Mouse (Mus musculus): ENCODE measurements around the gene Cnksr1. TPM values are rescaled to one million over a fixed set of nuclear protein-coding genes. Genes with fewer than 3 reads are reported as not detected.
A peak's percentile ranks its signal among the peaks of the same experiment; 100 is the strongest.

Gene Cnksr1
- polyA plus RNA-seq, 1 experiment from 2014 or later = 2.0 TPM

DNA sequence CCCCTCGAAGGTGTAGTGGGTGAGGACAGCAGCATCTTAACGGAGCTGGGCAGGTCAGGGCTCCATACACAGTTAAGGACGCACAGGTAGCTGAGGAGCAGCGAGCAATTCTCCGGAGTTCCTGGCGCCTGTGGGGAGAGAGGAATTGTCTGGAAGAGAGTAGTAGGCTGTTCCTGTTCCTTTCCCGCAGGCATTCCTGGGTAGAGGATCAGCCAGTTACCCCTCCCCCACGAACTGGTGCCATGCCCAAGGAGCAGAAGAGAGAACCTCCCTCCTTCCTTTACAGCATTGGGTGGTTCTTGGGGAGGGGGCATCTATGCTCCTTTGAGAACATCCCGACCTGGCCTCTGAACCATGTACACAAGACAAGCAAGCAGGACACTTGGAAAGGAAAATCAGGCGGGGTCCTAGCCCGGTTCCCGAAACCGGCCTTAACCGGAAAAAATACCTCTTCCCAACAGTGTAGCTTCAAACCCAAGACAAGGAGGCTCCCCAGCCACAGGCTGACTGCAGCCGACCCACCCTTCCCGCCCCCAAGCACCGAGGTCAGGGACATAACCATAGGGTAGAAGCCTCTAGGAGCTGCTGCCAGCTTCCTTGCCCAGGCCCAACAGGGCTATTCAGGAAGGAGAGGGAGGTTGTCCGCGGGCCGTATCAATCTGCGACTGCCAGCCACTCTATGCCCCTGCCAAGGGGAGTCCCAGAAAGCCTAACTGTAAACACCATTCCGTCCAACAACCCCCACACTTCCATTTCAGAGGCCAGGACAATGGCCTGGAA lies 14.1 kb upstream of the Cnksr1 start:
- Histone ChIP-seq H3K4me2 (peak overlapping the region; percentile 93), H3K27me3 (peaks cover 81% of the 10 kb centered on the region), H3K27ac (no peak overlapping the region), H3K4me1 (replicated peaks) (peaks cover 62% of the 10 kb centered on the region), H3K9ac (replicated peaks) (peak overlapping the region; percentile 60; the same call in 1 of the 2 replicates), H3K9me3 (no peaks in the 10 kb centered on the region), H3K4me3 (replicated peaks) (peak overlapping the region; percentile 56), H3K36me3 (no peaks in the 10 kb centered on the region)
- no peak for ATAC-seq (ENCODE audit: insufficient number of reproducible peaks, insufficient read depth, low FRiP score, low TSS enrichment, low read depth)
- WGBS = 7% methylated on average over 22 of the region's 22 CpGs

DNA sequence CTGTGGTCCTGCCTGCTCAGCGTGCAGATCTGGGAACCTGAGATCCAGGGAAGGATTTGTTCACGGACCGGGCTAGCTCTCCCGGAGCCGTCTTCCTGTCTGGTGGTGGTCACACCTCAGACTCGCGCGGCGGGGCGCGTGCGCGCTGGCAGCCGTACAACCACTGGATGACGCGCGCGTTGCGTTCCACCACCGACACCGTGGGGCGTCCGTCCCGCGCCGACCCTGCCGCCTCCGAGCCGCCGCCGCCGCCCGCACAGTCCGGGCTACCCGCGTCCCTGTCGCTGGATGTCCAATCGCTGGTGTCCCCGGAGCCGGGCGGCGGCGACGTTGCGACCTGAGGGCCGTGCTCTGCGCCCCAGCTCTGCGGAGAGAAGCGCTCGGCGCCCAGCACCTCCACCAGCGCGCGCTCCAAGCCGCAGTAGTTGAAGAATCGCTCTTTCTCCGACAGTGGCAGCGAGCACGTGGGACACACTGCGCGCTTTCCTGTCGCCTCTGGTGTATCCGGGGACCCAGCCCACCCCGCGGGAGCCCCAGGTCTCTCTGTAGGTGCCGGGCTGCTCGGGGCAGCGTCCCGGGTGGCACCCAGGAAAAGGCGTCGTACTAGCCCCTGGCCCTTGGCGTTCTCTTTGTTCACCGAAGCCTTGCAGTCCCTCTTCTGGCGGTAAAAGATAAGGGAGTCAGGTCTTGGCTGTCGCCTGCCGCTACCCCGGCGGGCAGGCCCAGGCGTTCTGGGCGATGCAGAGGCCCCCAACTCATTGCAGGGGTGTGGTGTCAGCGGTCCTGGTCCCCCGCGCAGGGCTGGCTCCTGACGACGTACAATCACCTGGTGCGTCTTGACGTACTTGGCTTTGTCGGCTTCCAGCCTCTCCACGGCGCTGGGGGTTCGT lies 13.3 kb upstream of the Cnksr1 start:
- peak overlapping the region; percentile 93 for H3K4me2 ChIP-seq
- H3K36me3 ChIP-seq = no peaks in the 10 kb centered on the region
- H3K4me1 ChIP-seq (replicated peaks) = peaks cover 57% of the 10 kb centered on the region
- H3K27me3 ChIP-seq = peaks cover 87% of the 10 kb centered on the region
- no peak for ATAC-seq (ENCODE audit: insufficient number of reproducible peaks, insufficient read depth, low FRiP score, low TSS enrichment, low read depth)
- H3K9ac ChIP-seq (replicated peaks) = peak overlapping the region; percentile 60
- 1% methylated on average over 89 of the region's 91 CpGs for WGBS
- H3K27ac ChIP-seq = no peak overlapping the region
- H3K4me3 ChIP-seq (replicated peaks) = peak overlapping the region; percentile 56
- H3K9me3 ChIP-seq = no peaks in the 10 kb centered on the region

DNA sequence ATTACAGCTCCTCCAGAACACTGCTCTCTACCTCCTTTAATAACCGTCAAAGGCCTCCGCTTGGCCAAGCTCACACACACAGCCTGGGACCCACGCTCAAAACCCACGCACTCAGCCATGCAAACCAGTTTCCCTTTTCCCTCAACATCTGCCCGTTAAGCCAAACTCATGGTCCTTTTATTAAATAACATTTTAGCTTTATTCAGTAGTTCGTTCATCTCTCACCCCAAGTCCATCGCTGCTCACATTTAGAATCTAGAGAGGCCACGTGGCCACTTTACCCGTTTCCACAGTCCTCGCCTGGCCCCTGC lies 12.7 kb upstream of the Cnksr1 start:
- peak overlapping the region; percentile 93 for H3K4me2 ChIP-seq
- WGBS = 10% methylated on average over 10 of the region's 10 CpGs
- ATAC-seq (ENCODE audit: insufficient number of reproducible peaks, insufficient read depth, low FRiP score, low TSS enrichment, low read depth) = no peak
- peaks cover 56% of the 10 kb centered on the region for H3K4me1 ChIP-seq (replicated peaks)
- H3K27ac ChIP-seq = no peak overlapping the region
- H3K9ac ChIP-seq (replicated peaks) = peak overlapping the region; percentile 60
- no peaks in the 10 kb centered on the region for H3K36me3 ChIP-seq
- H3K4me3 ChIP-seq (replicated peaks) = peak overlapping the region; percentile 56
- peaks cover 92% of the 10 kb centered on the region for H3K27me3 ChIP-seq
- H3K9me3 ChIP-seq = no peaks in the 10 kb centered on the region

DNA sequence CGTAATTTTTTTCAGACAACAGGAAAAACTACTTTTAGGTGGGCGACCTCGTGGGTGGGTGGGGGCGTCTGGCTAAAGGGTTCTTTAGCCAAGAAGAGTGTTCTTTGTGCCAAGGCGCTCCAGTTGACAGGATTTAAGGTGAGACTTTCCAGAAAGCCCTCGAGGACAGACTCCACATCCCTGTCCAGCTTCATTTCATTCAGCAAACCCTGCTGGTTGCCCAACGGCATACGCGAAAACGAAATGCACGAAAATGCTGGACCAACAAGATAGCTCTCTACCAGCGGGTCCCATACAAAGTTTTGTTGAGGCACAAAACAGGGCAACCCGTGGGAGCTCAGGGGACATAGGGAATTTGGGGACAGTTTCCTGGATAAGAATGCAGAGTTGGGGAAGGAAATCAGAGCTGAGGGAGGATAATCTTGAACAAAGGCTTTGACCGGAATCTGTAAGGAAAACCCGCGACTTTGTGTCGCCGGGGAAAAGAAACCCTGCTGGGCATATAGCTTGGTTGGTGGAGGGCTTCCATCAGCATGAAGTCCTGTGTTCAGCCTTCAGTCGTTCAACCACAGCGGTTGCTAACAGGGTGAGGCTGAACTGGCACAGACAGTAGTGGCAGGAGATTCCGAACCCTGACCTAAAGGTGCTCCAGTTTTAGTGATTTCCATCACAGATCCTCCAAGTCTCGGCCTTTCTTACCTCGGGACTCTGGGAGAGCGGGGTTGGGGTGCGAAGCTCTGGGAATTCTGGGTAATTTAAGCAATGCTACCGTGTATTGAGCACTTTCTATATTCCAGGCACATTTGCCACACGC lies 12.1 kb upstream of the Cnksr1 start:
- WGBS = 7% methylated on average over 27 of the region's 27 CpGs
- H3K9ac ChIP-seq (replicated peaks) = no peak overlapping the region
- peak overlapping the region; percentile 56 for H3K4me3 ChIP-seq (replicated peaks)
- no peak overlapping the region for H3K27ac ChIP-seq
- H3K27me3 ChIP-seq = peaks cover 92% of the 10 kb centered on the region
- peak overlapping the region; percentile 93 for H3K4me2 ChIP-seq
- ATAC-seq (ENCODE audit: insufficient number of reproducible peaks, insufficient read depth, low FRiP score, low TSS enrichment, low read depth) = no peak
- peaks cover 55% of the 10 kb centered on the region for H3K4me1 ChIP-seq (replicated peaks)
- no peaks in the 10 kb centered on the region for H3K9me3 ChIP-seq
- no peaks in the 10 kb centered on the region for H3K36me3 ChIP-seq

GRCm38 (mm10) chr4:134249651-134250050 lies 11.5 kb upstream of the Cnksr1 start:
- Histone ChIP-seq H3K27ac (no peak overlapping the region), H3K9me3 (no peaks in the 10 kb centered on the region), H3K4me3 (replicated peaks) (peak overlapping the region; percentile 32), H3K9ac (replicated peaks) (peak overlapping the region; percentile 42; the same call in 1 of the 2 replicates), H3K4me1 (replicated peaks) (peaks cover 54% of the 10 kb centered on the region), H3K27me3 (peaks cover 86% of the 10 kb centered on the region), H3K36me3 (no peaks in the 10 kb centered on the region), H3K4me2 (peak overlapping the region; percentile 93)
- WGBS = under 1% methylated on average over 30 of the region's 30 CpGs
- peak; percentile 57; the same call in 1 of the 2 replicates for ATAC-seq (ENCODE audit: insufficient number of reproducible peaks, insufficient read depth, low FRiP score, low TSS enrichment, low read depth)

DNA sequence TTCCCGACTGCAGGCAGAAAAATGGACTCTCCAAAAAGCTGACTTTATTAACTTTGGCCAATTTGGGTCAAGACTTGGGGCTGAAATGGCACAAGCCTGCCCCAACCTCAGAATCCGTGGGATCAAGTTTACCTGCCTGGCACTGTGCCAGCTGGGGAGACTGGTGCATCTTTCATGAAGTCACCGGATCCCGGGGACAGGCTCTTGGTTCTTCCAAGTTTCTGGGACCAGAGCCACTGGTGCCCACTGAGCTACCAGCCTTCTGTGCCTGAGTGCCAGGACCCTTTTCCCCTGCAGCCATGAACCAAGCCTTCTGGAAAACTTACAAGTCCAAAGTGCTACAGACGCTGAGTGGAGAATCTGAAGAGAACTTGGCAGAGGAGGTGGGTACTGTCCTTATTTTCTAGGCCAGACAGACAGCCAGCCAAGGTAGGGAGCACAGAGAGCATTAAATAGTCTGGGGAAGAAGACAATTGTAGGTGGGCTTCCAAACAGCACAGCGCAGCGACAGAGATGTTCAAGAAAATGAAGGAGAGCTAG lies 8.6 kb upstream of the Cnksr1 start, which contains the start of gene Gm30191:
TSS of gene Gm30191 (plus strand) at position 217 of the 540 bp plus-strand sequence.
- 78% methylated on average over 7 of the region's 7 CpGs for WGBS

GRCm38 (mm10) chr4:134246256-134246655 lies 8.1 kb upstream of the Cnksr1 start:
- WGBS = 49% methylated on average over 4 of the region's 4 CpGs
- H3K36me3 ChIP-seq = no peaks in the 10 kb centered on the region
- no peak overlapping the region for H3K9ac ChIP-seq (replicated peaks)
- peaks cover 53% of the 10 kb centered on the region for H3K27me3 ChIP-seq
- no peak overlapping the region for H3K4me3 ChIP-seq (replicated peaks)
- 0 out of 2 replicates have a peak overlapping the region, but pooled peaks have one; percentile 94 for H3K4me2 ChIP-seq
- peaks cover 27% of the 10 kb centered on the region for H3K4me1 ChIP-seq (replicated peaks)
- no peak overlapping the region for H3K27ac ChIP-seq
- no peak for ATAC-seq (ENCODE audit: insufficient number of reproducible peaks, insufficient read depth, low FRiP score, low TSS enrichment, low read depth)
- H3K9me3 ChIP-seq = no peaks in the 10 kb centered on the region

More for the DNA sequence above, 8.6 kb upstream of the Cnksr1 start, which contains the start of gene Gm30191:
- peak within 1 kb of the TSS; percentile 83 for H3K4me3 ChIP-seq (replicated peaks)
- no peaks in the 10 kb centered on the region for H3K36me3 ChIP-seq
- H3K4me2 ChIP-seq = peak within 1 kb of the TSS; percentile 94
- peaks cover 59% of the 10 kb centered on the region for H3K27me3 ChIP-seq
- peaks cover 32% of the 10 kb centered on the region for H3K4me1 ChIP-seq (replicated peaks)
- ATAC-seq (ENCODE audit: insufficient number of reproducible peaks, insufficient read depth, low FRiP score, low TSS enrichment, low read depth) = no peak
- no peaks in the 10 kb centered on the region for H3K9me3 ChIP-seq
- no peak within 1 kb of the TSS for H3K27ac ChIP-seq
- H3K9ac ChIP-seq (replicated peaks) = no peak within 1 kb of the TSS

DNA sequence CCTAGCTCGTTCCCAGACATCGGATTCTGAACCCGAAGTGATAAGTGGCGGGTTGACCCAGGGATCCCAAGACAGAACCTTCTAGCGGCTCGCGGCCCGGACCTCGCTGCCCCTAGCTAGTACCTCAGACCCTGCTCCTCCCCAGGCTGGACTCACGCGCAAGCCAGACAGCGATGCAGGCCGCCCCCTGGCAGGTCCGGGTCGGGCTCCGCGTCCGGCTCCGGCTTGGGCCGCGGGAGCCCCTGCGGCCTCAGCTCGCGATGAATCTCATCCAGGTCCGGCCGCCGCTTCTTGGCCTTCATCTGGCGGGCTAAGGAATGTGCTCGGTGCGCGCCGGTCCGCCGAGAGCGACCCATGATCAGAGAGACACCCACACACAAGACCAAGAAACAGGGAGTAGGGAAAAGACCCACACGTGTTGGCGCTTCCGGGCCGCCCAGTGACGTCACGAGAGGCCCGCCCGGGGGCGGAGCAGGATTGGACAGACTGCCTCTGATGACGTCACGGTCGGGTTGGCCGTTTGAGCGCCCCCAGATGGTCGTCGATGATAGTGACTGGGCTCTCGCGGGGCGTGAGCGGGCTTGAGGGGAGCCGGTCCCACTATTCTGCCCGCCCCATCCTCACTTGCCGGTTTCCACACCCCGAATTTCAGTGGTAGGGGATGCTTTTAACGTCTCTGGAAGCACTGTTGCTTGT lies 7.1 kb upstream of the Cnksr1 start, which contains the start of gene Zfp593:
TSS of gene Zfp593 (minus strand) at position 445 of the 696 bp plus-strand sequence.
- peak; percentile 28 for ATAC-seq (ENCODE audit: insufficient number of reproducible peaks, insufficient read depth, low FRiP score, low TSS enrichment, low read depth)

DNA sequence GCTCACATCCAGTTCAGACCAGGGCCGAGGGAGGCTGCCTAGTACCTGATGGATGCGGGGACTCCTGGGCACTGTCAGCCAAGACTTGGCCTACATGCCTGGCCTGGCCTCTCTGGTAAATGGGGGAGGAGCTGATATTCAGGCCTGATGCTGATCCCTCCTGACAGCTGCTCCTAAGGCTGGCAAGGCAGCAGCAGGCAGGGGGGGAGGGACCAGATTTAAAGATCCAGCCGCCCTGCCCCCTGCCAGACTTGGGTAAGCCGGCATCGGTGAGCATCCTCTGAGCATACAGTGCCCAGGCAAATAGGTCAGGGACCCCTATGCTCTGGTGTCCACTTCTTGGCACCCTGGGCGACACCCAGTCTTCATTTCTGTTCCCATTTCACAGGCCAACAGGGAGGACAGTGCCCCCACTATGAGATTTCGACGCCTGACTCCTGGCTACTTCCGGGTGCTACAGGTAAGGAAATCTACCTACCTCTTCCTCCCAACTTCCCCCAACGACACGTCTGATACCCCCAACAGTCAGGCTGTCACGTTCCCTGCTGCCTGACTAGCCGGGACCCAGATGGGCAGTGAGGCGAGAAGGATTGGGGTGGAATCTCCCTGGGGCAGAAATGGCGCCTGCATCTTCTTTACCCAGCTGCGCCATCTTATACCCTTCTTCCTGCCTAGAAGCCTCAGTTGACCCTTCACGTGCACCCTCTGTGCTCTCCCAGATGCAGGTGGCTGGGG lies 5.5 kb upstream of the Cnksr1 start, which contains the start of gene E130218I03Rik:
TSS of gene E130218I03Rik (plus strand) at position 147 of the 735 bp plus-strand sequence.
- WGBS = 93% methylated on average over 17 of the region's 17 CpGs
- Histone ChIP-seq H3K9ac (replicated peaks) (peak within 1 kb of the TSS; percentile 78; the same call in 1 of the 2 replicates), H3K4me2 (peak within 1 kb of the TSS; percentile 94), H3K36me3 (no peaks in the 10 kb centered on the region), H3K4me1 (replicated peaks) (peaks cover 15% of the 10 kb centered on the region), H3K9me3 (no peaks in the 10 kb centered on the region), H3K27ac (no peak within 1 kb of the TSS), H3K27me3 (peaks cover 32% of the 10 kb centered on the region), H3K4me3 (replicated peaks) (peak within 1 kb of the TSS; percentile 83)
- ATAC-seq (ENCODE audit: insufficient number of reproducible peaks, insufficient read depth, low FRiP score, low TSS enrichment, low read depth) = no peak

More for the DNA sequence above, 7.1 kb upstream of the Cnksr1 start, which contains the start of gene Zfp593:
- Histone ChIP-seq H3K9me3 (no peaks in the 10 kb centered on the region), H3K27me3 (peaks cover 44% of the 10 kb centered on the region), H3K27ac (no peak within 1 kb of the TSS), H3K36me3 (no peaks in the 10 kb centered on the region), H3K4me3 (replicated peaks) (peak within 1 kb of the TSS; percentile 83), H3K4me1 (replicated peaks) (peaks cover 18% of the 10 kb centered on the region), H3K9ac (replicated peaks) (peak within 1 kb of the TSS; percentile 78), H3K4me2 (peak within 1 kb of the TSS; percentile 94)
- WGBS = under 1% methylated on average over 60 of the region's 60 CpGs

Data from limb, embryonic 12.5 days (tissue).